In the genomic region with DNA sequence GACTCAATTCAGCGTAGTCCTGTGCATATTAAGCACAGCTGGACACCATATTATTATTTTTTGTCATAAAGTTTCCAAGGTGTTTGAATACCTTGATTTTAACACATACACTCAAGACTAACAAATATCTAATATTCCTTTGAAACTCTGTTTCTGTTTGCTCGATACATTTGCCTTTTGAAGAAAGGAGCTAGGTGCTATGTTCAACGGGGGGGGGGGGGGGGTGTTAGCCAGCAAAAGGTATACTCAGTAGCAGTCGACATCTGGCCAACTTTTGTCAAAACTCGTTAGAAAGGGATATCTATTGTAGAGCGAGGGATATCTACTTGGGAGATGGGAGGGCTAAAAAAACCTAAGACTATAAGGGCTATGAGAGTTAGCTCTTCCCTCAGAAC, we compare ENCODE assay signal across 9 mouse cellular contexts. TPM values are rescaled to one million over a fixed set of nuclear protein-coding genes. Genes with fewer than 3 reads are reported as not detected.
DNase-seq lines count a peak whose midpoint lies in the region; ATAC-seq lines count a peak whose summit lies in the region.
"Had no signal": no experiment of that assay in that cellular context is flagged by ENCODE, and none has a peak within 500 bp of the region (broad histone marks: within the 10 kb centered on the region; RNA-seq: fewer than 3 reads in every experiment).

No protein-coding gene starts in this region.

- no peak for ATAC-seq in kidney, embryonic 14.5 days (ENCODE audit: low FRiP score, low TSS enrichment)
- no peak for ATAC-seq in hindbrain, embryonic 15.5 days (ENCODE audit: low FRiP score, low read depth)
- ATAC-seq in midbrain, embryonic 15.5 days (replicated peaks) = 0 out of 2 replicates have a peak, but pooled peaks have one; percentile 1

- peak overlapping the region; percentile 83 for H3K4me3 ChIP-seq in kidney, embryonic 14.5 days (ENCODE audit: low read length)
- peak overlapping the region; percentile 78 for H3K4me3 ChIP-seq in brown adipose tissue, adult 24 weeks (ENCODE audit: insufficient read depth, low read depth, low read length)
- H3K4me3 ChIP-seq in hindbrain, embryonic 15.5 days = peak overlapping the region; percentile 78
- peak overlapping the region; percentile 85 for H3K4me3 ChIP-seq in midbrain, embryonic 15.5 days

- no peaks in the 10 kb centered on the region for H3K9me3 ChIP-seq in kidney, embryonic 14.5 days (ENCODE audit: control insufficient read depth, low read length)
- H3K9me3 ChIP-seq in hindbrain, embryonic 15.5 days = no peaks in the 10 kb centered on the region
- H3K9me3 ChIP-seq in midbrain, embryonic 15.5 days = no peaks in the 10 kb centered on the region

- H3K27me3 ChIP-seq in kidney, embryonic 14.5 days (ENCODE audit: control insufficient read depth, insufficient read depth, low read length) = no peaks in the 10 kb centered on the region
- peaks cover 19% of the 10 kb centered on the region for H3K27me3 ChIP-seq in hindbrain, embryonic 15.5 days
- peaks cover 22% of the 10 kb centered on the region for H3K27me3 ChIP-seq in midbrain, embryonic 15.5 days (replicated peaks)
- H3K27me3 ChIP-seq: Patski had no signal

- H3K4me1 ChIP-seq in kidney, embryonic 14.5 days (ENCODE audit: control insufficient read depth, insufficient read depth, low read length) = peaks cover 62% of the 10 kb centered on the region
- peaks cover 27% of the 10 kb centered on the region for H3K4me1 ChIP-seq in brown adipose tissue, adult 24 weeks (ENCODE audit: control insufficient read depth, insufficient read depth, insufficient read length, low read length)
- H3K4me1 ChIP-seq in hindbrain, embryonic 15.5 days (replicated peaks) = peaks cover 51% of the 10 kb centered on the region
- peaks cover 53% of the 10 kb centered on the region for H3K4me1 ChIP-seq in midbrain, embryonic 15.5 days

- no peak for DNase-seq in kidney, postnatal 25 days
- DNase-seq in ovary, adult 18-20 months (ENCODE audit: low spot score) = no peak
- no peak for DNase-seq in c-Kit-positive CD71-positive TER-119-positive erythroid progenitor cells, embryonic 14.5 days (ENCODE audit: low spot score)
- no peak for DNase-seq in urinary bladder, postnatal 36 days (ENCODE audit: low spot score in 2 of 2)

- peak overlapping the region; percentile 65 for H3K4me2 ChIP-seq in kidney, embryonic 14.5 days (replicated peaks; ENCODE audit: low read depth, low read length)
- H3K4me2 ChIP-seq in hindbrain, embryonic 15.5 days = peak overlapping the region; percentile 62
- H3K4me2 ChIP-seq in midbrain, embryonic 15.5 days = peak overlapping the region; percentile 66

- H3K27ac ChIP-seq in kidney, embryonic 14.5 days (ENCODE audit: low read depth, low read length) = no peak overlapping the region
- peak overlapping the region; percentile 71 for H3K27ac ChIP-seq in brown adipose tissue, adult 24 weeks (replicated peaks; ENCODE audit: low read depth, low read length)
- peak overlapping the region; percentile 91 for H3K27ac ChIP-seq in hindbrain, embryonic 15.5 days (replicated peaks)
- H3K27ac ChIP-seq in midbrain, embryonic 15.5 days = peak overlapping the region; percentile 97; the same call in 1 of the 2 replicates

- peak overlapping the region; percentile 90 for H3K9ac ChIP-seq in kidney, embryonic 14.5 days (ENCODE audit: low read depth, low read length)
- H3K9ac ChIP-seq in hindbrain, embryonic 15.5 days = peak overlapping the region; percentile 88
- peak overlapping the region; percentile 93 for H3K9ac ChIP-seq in midbrain, embryonic 15.5 days

- 0 out of 2 replicates have a peak, but pooled peaks cover 4% of the 10 kb centered on the region for H3K36me3 ChIP-seq in kidney, embryonic 14.5 days (ENCODE audit: control insufficient read depth, insufficient read depth, low read length)
- H3K36me3 ChIP-seq in hindbrain, embryonic 15.5 days = no peaks in the 10 kb centered on the region
- no peaks in the 10 kb centered on the region for H3K36me3 ChIP-seq in midbrain, embryonic 15.5 days (replicated peaks)

- 19% methylated on average over 6 of the region's 6 CpGs for WGBS in kidney, embryonic 14.5 days
- WGBS in hindbrain, embryonic 15.5 days = 21% methylated on average over 6 of the region's 6 CpGs
- 21% methylated on average over 6 of the region's 6 CpGs for WGBS in midbrain, embryonic 15.5 days

RNA-seq across cellular contexts. Expression of a gene that starts 6.4 kb away (rescaled TPM):
- 395 and 422 TPM in 2 replicates for polyA plus RNA-seq in kidney, embryonic 14.5 days (2014; fragmentation: Nextera tagmentation; extraction: Ambion mirVana)
- 270 and 325 TPM in 2 replicates for polyA plus RNA-seq in brown adipose tissue, adult 24 weeks (2012; ENCODE audit: insufficient read depth, insufficient read length, missing spikeins)
- polyA plus RNA-seq in hindbrain, embryonic 15.5 days (2015; fragmentation: Nextera tagmentation; extraction: Ambion mirVana) = 171 and 180 TPM in 2 replicates
- polyA plus RNA-seq in midbrain, embryonic 15.5 days (2015; fragmentation: Nextera tagmentation; extraction: Ambion mirVana) = 146 and 151 TPM in 2 replicates
